Mouse (Mus musculus): Measurements from ENCODE around the gene Plppr3.

DNA sequence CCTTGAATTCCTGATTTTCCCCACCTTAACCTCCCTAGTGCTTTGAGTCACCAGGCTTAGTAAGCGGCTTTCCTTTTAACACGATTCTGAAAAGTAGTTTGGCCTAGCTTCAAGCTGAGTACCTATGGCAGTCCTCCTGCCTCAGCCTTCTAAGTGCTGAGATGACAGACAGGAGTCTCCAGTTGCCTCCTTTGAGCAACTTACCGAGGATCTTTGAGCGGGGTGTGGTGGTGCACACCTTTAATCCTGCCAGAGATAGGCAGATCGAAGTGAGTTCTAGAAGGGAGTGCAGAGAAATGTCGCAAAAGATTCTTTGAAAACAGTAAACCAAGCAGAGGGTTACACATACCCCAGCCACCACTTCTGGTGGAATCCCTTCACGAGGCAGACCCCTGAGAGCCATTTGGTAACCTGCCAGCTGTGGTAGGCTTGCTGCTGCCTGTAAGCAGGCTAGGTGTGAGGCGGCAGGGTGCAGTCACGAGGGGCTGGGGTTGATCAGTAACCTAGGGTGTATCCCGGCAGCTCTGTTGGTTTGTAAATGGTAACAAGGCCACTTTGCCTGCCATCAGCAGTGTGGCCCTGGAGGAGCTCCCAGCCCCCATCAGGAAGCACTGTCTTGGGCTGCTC is 18.8 kb downstream of the Plppr3 start:
- TF ChIP-seq USF1 (IDR thresholded peaks at IDR 0.05; ENCODE audit: low read depth) = no peak
- TF ChIP-seq POLR2A (IDR thresholded peaks at IDR 0.05; ENCODE audit: insufficient read length, low read depth) = no peak
- no peak for TF ChIP-seq E2F4 (IDR thresholded peaks at IDR 0.05; ENCODE audit: insufficient read depth)
- no peak for TF ChIP-seq MYOD1 (IDR thresholded peaks at IDR 0.05; ENCODE audit: control insufficient read depth in 1 of 3, insufficient read length in 2 of 3, low read depth in 2 of 3)
- TF ChIP-seq MYOG (IDR thresholded peaks at IDR 0.05; ENCODE audit: control insufficient read depth in 1 of 3, insufficient read depth in 1 of 3, insufficient read length in 2 of 3, low read depth in 2 of 3) = no peak
- TF ChIP-seq CEBPB (IDR thresholded peaks at IDR 0.05; ENCODE audit: insufficient read depth, poor library complexity, severe bottlenecking) = no peak
- TF ChIP-seq MAX (IDR thresholded peaks at IDR 0.05; ENCODE audit: low read depth) = no peak
- no peak for TF ChIP-seq TCF12 (IDR thresholded peaks at IDR 0.05; ENCODE audit: insufficient read depth, poor library complexity, severe bottlenecking)

Measured in myocyte (in vitro differentiated cells).